Mouse (Mus musculus): ENCODE measurements around the gene Olfr38. TPM values are rescaled to one million over a fixed set of nuclear protein-coding genes. Genes with fewer than 3 reads are reported as not detected.

The Olfr38 gene
- polyA plus RNA-seq (2012; rRNA removed), result not detected in 2 replicates

- DNase-seq, result no peak
- H3K27ac ChIP-seq (ENCODE audit: insufficient read depth, low read length), result no peak within 1 kb of the TSS
- 94% methylated on average over 1 of the region's 1 CpGs for WGBS
- no peak within 1 kb of the TSS for H3K4me3 ChIP-seq (replicated peaks; ENCODE audit: insufficient read depth, low read depth, low read length)
- no peaks in the 10 kb centered on the region for H3K27me3 ChIP-seq (ENCODE audit: control insufficient read depth, insufficient read depth, low read length)
- no peaks in the 10 kb centered on the region for H3K4me1 ChIP-seq (ENCODE audit: control insufficient read depth, insufficient read depth, low read length)
- TF ChIP-seq POLR2A (IDR thresholded peaks at IDR 0.05; ENCODE audit: borderline replicate concordance, insufficient read depth, low read length) (no peak), CTCF (IDR thresholded peaks at IDR 0.05; ENCODE audit: borderline replicate concordance, insufficient read depth, low read depth, low read length) (no peak)
Observed at GRCm38 (mm10) chr6:42756104-42756503, at the start of gene Olfr38. Olfr38 (plus strand) TSS chr6:42756404.

- TF ChIP-seq CTCF (IDR thresholded peaks at IDR 0.05; ENCODE audit: borderline replicate concordance, insufficient read depth, low read depth, low read length) (no peak), POLR2A (IDR thresholded peaks at IDR 0.05; ENCODE audit: borderline replicate concordance, insufficient read depth, low read length) (peak; percentile 88)
- peak; percentile 90 to 93 for DNase-seq
- WGBS, result under 1% methylated on average over 28 of the region's 28 CpGs
Observed at GRCm38 (mm10) chr6:42709291-42710211, 46.7 kb upstream of the Olfr38 start, which contains the start of gene Tcaf1. Tcaf1 (minus strand) TSS chr6:42710088.

GRCm38 (mm10) chr6:42714668-42715067 is 41.5 kb upstream of the Olfr38 start:
- no peak for TF ChIP-seq CTCF (IDR thresholded peaks at IDR 0.05; ENCODE audit: borderline replicate concordance, insufficient read depth, low read depth, low read length)
- TF ChIP-seq POLR2A (IDR thresholded peaks at IDR 0.05; ENCODE audit: borderline replicate concordance, insufficient read depth, low read length), result no peak
- 77% methylated on average over 8 of the region's 8 CpGs for WGBS
- no peak for DNase-seq
- H3K4me3 ChIP-seq (replicated peaks; ENCODE audit: insufficient read depth, low read depth, low read length), result no peak overlapping the region
- no peak overlapping the region for H3K27ac ChIP-seq (ENCODE audit: insufficient read depth, low read length)
- H3K4me1 ChIP-seq (ENCODE audit: control insufficient read depth, insufficient read depth, low read length), result no peaks in the 10 kb centered on the region; the same call in 1 of the 2 replicates
- no peaks in the 10 kb centered on the region for H3K27me3 ChIP-seq (ENCODE audit: control insufficient read depth, insufficient read depth, low read length)

More at GRCm38 (mm10) chr6:42709291-42710211, 46.7 kb upstream of the Olfr38 start, which contains the start of gene Tcaf1:
- H3K4me3 ChIP-seq (replicated peaks; ENCODE audit: insufficient read depth, low read depth, low read length), result peak within 1 kb of the TSS; percentile 77
- H3K4me1 ChIP-seq (ENCODE audit: control insufficient read depth, insufficient read depth, low read length), result peaks cover 10% of the 10 kb centered on the region; the same call in 1 of the 2 replicates
- no peaks in the 10 kb centered on the region for H3K27me3 ChIP-seq (ENCODE audit: control insufficient read depth, insufficient read depth, low read length)
- H3K27ac ChIP-seq (ENCODE audit: insufficient read depth, low read length), result peak within 1 kb of the TSS; percentile 56

GRCm38 (mm10) chr6:42717973-42718372 is 38.2 kb upstream of the Olfr38 start:
- no peak for DNase-seq
- no peak overlapping the region for H3K27ac ChIP-seq (ENCODE audit: insufficient read depth, low read length)
- no peaks in the 10 kb centered on the region for H3K27me3 ChIP-seq (ENCODE audit: control insufficient read depth, insufficient read depth, low read length)
- H3K4me3 ChIP-seq (replicated peaks; ENCODE audit: insufficient read depth, low read depth, low read length), result no peak overlapping the region
- H3K4me1 ChIP-seq (ENCODE audit: control insufficient read depth, insufficient read depth, low read length), result no peaks in the 10 kb centered on the region
- TF ChIP-seq CTCF (IDR thresholded peaks at IDR 0.05; ENCODE audit: borderline replicate concordance, insufficient read depth, low read depth, low read length) (no peak), POLR2A (IDR thresholded peaks at IDR 0.05; ENCODE audit: borderline replicate concordance, insufficient read depth, low read length) (no peak)

GRCm38 (mm10) chr6:42739071-42739470 is 17.1 kb upstream of the Olfr38 start, which contains the start of gene Olfr453:
Olfr453 (plus strand) TSS chr6:42739371.
- WGBS, result 97% methylated on average over 1 of the region's 1 CpGs
- Histone ChIP-seq H3K4me1 (ENCODE audit: control insufficient read depth, insufficient read depth, low read length) (no peaks in the 10 kb centered on the region), H3K27ac (ENCODE audit: insufficient read depth, low read length) (no peak within 1 kb of the TSS), H3K4me3 (replicated peaks; ENCODE audit: insufficient read depth, low read depth, low read length) (no peak within 1 kb of the TSS), H3K27me3 (ENCODE audit: control insufficient read depth, insufficient read depth, low read length) (no peaks in the 10 kb centered on the region)
- no peak for DNase-seq
- TF ChIP-seq CTCF (IDR thresholded peaks at IDR 0.05; ENCODE audit: borderline replicate concordance, insufficient read depth, low read depth, low read length) (no peak), POLR2A (IDR thresholded peaks at IDR 0.05; ENCODE audit: borderline replicate concordance, insufficient read depth, low read length) (no peak)

- no peak for DNase-seq
- 80% methylated on average over 5 of the region's 5 CpGs for WGBS
- TF ChIP-seq CTCF (IDR thresholded peaks at IDR 0.05; ENCODE audit: borderline replicate concordance, insufficient read depth, low read depth, low read length) (no peak), POLR2A (IDR thresholded peaks at IDR 0.05; ENCODE audit: borderline replicate concordance, insufficient read depth, low read length) (no peak)
Observed at GRCm38 (mm10) chr6:42742303-42742702, 13.9 kb upstream of the Olfr38 start.

GRCm38 (mm10) chr6:42747846-42748245 is 8.4 kb upstream of the Olfr38 start:
- DNase-seq, result no peak
- H3K4me1 ChIP-seq (ENCODE audit: control insufficient read depth, insufficient read depth, low read length), result no peaks in the 10 kb centered on the region
- H3K27me3 ChIP-seq (ENCODE audit: control insufficient read depth, insufficient read depth, low read length), result no peaks in the 10 kb centered on the region
- no peak overlapping the region for H3K27ac ChIP-seq (ENCODE audit: insufficient read depth, low read length)
- TF ChIP-seq CTCF (IDR thresholded peaks at IDR 0.05; ENCODE audit: borderline replicate concordance, insufficient read depth, low read depth, low read length) (no peak), POLR2A (IDR thresholded peaks at IDR 0.05; ENCODE audit: borderline replicate concordance, insufficient read depth, low read length) (no peak)
- no peak overlapping the region for H3K4me3 ChIP-seq (replicated peaks; ENCODE audit: insufficient read depth, low read depth, low read length)

More at GRCm38 (mm10) chr6:42742303-42742702, 13.9 kb upstream of the Olfr38 start:
- no peak overlapping the region for H3K4me3 ChIP-seq (replicated peaks; ENCODE audit: insufficient read depth, low read depth, low read length)
- H3K4me1 ChIP-seq (ENCODE audit: control insufficient read depth, insufficient read depth, low read length), result no peaks in the 10 kb centered on the region
- H3K27ac ChIP-seq (ENCODE audit: insufficient read depth, low read length), result no peak overlapping the region
- H3K27me3 ChIP-seq (ENCODE audit: control insufficient read depth, insufficient read depth, low read length), result no peaks in the 10 kb centered on the region

GRCm38 (mm10) chr6:42777066-42777465 is 20.9 kb downstream of the Olfr38 start:
- H3K4me3 ChIP-seq (replicated peaks; ENCODE audit: insufficient read depth, low read depth, low read length), result no peak overlapping the region
- TF ChIP-seq CTCF (IDR thresholded peaks at IDR 0.05; ENCODE audit: borderline replicate concordance, insufficient read depth, low read depth, low read length), result no peak
- TF ChIP-seq POLR2A (IDR thresholded peaks at IDR 0.05; ENCODE audit: borderline replicate concordance, insufficient read depth, low read length), result no peak
- DNase-seq, result no peak
- 88% methylated on average over 1 of the region's 1 CpGs for WGBS
- H3K27me3 ChIP-seq (ENCODE audit: control insufficient read depth, insufficient read depth, low read length), result no peaks in the 10 kb centered on the region
- no peak overlapping the region for H3K27ac ChIP-seq (ENCODE audit: insufficient read depth, low read length)
- no peaks in the 10 kb centered on the region for H3K4me1 ChIP-seq (ENCODE audit: control insufficient read depth, insufficient read depth, low read length)
